Mouse (Mus musculus) right cerebral cortex, postnatal 25 days (tissue): ENCODE results near the gene Tcp11l2.

ENCODE experiments used
- DNase-seq: peaks from one replicate; pipeline ENCODE4 v3.0.0; 2022

Gene Tcp11l2

DNA sequence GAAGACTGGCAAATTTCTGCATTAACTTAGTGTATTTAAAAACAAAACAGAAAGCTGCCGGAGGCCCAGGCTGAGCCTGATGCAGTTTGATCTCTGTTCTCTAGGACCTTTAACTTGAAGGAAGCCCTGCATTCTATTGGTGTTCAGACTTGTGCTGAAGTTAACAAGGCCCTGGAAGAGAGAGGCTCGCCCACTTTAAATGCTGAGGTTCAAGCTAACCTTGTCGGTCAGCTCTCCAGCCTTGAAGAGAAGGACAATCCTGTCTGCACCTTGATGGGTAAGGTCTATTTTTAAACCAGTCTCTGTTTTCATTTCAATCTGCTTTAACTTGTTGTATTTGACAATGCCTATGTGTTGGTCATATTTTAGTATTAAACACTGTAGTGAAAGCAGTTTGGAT is 31.9 kb downstream of the Tcp11l2 start:
- no peak for DNase-seq

DNA sequence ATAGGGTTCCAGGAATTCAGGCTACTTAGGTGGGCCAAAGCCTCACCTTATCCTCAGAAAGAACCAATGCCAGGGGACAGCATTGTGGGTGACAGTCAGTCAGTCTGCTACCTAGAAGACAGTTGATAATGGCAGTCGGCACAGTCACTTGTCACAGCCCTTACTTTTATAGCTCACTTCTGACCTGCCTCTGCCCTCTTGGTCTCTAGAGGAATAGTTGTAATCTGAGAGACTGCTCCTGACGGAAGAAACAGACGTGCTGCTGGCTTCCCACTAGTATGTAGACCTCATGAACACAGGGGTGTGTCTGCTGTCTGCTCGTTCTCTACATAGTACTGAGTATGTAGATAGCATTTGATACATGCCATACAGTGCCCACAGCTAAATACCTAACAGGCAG is 33.9 kb downstream of the Tcp11l2 start:
- DNase-seq = no peak

DNA sequence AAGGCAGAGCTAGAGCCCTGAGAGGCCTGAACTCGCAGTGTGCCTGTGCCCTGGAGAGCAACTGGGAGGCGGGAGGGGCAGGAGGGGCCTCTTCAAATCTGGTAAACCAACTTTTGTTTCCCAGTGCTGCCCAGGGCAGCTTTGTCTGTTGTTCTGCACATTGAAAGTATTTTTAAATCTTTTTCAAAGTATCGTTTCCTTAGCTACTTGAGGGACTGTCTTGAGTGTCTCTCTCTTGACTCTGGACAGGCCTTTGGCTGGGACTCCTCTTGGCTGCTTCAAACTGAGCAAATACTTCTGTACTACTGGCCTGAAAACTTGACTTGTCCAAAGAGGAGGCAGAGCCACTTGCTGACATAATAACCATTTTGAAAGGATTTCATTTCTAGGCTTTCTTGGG is 34.4 kb downstream of the Tcp11l2 start:
- DNase-seq = no peak

DNA sequence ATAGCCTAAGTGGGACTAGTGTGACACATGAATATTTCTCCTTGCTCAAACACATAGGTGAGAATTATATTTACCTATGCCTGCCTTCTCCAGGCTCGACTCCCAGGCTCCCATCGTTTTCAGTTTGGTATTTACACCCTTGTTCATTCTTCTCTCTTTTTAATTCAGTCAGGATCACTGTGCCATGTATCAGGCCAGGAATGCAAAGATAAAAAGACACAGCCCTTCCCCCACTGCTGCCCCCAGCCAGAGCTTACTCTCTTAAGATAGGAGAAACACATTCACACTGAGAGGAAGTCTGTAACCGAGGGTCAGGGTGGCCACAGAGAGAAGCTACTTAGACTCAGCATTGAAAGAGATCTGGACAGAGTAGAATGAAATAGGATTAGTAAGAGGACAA is 35.2 kb downstream of the Tcp11l2 start:
- no peak for DNase-seq

DNA sequence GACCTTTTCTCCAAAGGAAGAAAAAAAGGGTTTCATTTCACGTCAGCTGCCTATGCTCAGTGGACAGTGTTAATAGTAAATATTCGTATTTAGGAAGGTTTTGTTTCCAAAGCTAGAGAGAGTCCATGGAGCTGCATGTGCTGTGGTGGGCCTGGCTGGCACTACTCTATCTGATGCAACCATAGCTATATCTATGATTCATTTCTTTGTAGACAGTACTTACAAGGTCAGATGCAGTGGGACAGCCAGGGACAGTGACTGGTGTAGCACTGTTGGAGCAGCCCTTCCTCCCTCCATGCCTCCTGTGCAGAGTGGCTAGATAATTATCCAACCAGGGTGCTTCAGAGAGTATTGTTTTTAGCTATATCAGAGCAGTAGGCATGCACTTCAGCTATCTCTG is 35.9 kb downstream of the Tcp11l2 start:
- DNase-seq = no peak

DNA sequence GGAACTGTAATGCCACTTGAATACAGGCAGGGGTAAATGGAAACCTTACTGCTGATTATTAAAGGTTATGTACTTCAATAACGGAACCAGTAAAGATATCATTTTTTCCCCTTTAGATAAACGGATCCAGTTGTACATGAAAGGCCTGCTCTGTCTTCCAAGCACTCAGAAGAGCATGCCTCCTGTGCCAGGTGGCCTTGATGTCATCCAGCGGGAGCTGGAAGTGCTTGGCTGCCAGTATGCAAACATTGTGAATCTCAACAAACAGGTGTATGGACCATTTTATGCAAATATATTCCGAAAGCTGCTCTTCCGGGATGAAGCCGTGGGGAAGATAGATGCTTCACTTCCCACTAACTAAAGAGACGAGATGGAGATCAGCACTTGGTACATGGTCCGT is 36.9 kb downstream of the Tcp11l2 start:
- no peak for DNase-seq

DNA sequence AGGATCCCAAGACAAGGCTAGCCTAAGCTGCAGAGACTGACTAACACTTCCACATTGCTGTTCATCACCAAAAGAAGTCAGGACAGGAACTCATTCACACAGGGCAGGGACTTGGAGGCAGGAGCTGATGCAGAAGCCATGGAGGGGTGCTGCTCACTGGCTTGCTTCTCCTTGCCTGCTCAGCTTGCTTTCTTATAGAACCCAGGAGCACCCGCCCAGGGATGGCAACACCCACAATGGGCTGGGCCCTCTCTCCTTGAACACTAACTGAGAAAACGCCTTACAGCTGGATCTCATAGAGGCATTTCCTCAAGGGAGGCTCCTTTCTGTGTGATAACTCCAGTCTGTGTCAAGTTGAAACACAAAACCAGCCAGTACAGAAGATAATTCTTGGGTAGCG is 38.6 kb downstream of the Tcp11l2 start:
- DNase-seq = no peak

DNA sequence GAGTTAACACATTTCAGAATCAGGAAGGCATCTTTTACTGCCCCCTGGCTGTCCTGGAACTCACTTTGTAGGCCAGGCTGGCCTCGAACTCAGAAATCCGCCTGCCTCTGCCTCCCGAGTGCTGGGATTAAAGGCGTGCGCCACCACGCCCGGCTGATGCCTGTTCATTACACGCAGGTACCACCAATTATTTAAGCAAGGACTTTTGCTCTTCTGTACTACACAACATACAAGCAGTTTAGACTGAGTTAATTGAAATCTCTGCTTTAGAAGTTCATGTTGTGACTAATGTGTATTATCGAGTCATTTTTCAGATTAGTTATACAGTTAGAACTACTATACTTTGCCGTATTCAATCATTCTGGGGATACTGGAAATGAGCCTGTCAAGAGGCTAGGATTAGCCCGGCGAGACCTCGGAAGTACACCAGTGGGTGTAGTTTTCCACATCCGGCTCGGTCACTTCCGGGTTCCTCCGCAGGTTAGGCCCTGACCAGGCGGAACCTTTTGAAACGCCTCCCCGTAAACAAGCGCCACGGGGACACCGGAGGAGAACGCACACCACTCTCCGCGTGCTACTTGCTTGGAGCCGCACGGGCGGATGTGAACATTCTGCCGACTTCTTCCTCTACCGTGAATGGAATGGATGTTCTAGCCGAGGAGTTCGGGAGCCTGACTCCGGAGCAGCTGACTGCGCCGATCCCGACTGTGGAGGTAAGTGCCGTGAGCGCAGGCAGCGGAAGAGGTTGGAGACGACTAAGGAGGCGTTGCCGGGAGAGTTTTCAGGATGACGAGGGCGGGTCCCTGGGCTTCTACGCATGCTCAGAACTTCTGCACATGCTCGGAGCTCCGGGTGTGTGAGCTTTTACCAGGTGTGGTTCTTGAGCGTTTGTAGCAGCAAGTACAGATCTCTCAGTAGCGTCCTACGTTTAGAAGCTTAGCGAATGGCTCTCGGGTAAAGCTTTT is 45.7 kb downstream of the Tcp11l2 start, which contains the start of gene Polr3b:
Gene Polr3b (plus strand): TSS at position 467 of the 965 bp plus-strand sequence.
- DNase-seq = peak; percentile 94

DNA sequence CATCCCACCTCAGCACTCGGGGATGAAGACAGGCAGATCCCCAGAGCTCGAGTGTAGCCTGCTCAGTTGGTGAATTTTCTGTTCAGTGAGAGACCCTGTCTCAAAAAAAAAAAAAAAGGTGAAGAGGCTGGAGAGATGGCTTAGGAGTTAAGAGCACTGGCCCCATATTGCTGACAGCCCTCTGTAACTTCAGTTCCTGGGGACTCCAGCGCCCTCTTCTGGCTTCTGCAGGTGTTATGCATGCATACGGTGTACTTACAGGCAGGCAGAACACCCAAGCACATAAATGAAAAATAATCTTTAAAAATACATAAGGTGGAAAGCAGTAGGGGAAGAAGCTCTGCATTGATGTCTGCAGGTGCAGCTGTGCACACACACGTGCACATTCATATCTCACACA is 54.8 kb downstream of the Tcp11l2 start:
- no peak for DNase-seq

DNA sequence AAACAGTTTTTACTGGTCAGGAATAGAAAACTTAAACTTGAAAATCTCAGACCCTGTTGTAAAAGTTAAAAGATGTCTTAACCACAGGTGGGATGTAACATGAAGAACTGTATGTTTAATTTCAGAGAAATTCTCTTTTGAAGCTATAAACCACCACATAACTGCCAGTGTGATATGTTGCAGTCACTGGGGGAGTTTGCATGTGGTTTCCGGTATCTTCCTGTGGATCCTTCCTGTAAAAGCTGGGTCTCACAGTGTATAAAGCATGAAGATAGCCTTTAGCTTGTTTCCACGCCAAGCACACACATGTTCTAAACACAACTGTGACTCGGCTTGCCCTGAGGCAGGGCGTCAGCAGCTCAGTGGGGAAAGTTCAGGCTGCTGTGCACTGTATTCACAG is 55.6 kb downstream of the Tcp11l2 start:
- no peak for DNase-seq

DNA sequence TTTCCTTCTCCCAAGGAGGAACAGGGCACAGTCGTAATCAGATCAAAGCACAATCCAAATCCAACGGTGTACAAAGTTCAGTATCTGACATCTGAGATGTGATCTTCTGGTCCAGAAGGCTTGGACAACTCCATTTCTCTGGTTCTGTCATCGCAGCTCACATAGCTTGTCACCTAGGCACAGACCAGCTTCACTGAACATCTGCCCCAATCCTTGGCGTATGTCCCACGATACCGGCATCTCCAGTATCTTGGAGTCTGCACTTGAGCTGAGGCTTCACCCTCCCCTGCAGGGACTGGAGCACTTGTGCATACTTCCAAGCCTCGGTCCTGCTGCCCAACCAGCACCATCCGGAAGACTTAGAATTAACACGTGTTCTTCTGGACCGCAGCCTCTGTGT is 60.2 kb downstream of the Tcp11l2 start:
- DNase-seq = no peak

DNA sequence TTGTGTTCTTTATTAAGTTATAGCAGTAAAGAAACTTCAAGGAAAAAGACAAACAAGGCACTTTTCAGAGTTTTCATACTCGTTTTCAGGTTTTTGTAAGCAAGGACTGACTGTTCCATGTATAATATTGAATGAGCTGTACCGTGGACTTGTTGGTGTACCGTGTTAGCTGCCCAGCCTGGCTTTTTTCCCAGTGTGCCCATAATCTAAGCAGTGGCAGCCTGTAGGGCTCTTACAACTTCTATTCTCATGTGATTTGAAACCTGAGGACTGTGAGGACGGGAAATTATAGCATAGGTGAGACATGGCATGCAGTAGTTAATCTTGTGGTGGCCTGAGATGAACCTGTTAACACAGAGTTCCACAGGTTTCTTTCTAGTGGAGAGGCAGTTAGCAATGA is 62.0 kb downstream of the Tcp11l2 start:
- DNase-seq = no peak

DNA sequence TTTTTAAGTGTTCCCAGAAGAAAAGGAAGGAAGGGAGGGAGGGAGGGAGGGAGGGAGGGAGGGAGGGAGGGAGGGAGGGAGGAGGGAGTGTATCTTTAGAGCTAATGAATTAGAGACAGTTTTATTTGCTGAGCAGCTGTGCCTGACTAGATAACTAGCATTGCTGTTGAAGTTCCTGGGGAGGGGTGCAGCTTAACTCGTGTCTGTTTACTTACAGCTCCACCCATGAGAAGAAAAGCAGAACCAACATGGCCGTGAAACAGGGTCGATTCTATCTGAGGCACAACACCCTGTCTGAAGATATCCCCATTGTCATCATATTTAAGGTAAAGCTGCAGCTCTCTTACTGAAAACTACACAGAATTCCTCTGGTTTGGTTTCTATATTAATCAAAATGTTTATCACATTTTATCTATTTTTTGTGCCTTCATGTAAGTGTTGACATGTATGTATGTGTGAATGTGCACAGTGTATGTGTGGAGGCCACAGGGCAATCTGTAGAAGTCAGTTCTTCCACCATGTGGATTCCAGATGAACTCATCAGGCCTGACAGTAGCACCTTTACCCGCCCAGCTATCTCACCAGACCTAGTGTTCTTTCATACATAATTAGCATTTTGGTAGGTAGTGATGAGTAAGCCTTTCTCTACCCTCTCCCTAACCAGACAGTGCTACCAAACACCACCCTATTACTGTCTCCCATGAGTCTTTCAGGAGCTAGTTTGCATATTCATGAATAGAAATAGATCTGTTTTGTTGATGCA is 63.3 kb downstream of the Tcp11l2 start:
- no peak for DNase-seq

DNA sequence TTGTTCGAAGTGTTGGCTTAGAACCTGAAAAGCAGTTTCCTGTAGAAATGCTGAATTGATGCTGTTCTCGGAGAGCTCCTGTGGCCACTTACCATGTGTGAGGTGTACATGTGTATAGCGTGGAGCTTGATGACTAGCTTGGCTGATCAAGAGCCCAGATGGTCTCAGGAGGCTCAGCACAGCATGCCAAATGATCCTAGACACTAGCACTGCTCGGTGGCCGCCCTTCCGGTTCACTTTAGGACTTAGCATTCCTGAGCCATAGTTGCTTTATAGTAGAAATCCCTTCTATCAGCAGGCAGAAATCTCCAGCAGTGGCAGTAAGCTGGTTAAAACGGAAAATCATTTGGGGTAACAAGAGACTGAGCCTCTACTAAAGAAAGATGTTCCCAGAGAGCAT is 64.4 kb downstream of the Tcp11l2 start:
- DNase-seq = no peak

DNA sequence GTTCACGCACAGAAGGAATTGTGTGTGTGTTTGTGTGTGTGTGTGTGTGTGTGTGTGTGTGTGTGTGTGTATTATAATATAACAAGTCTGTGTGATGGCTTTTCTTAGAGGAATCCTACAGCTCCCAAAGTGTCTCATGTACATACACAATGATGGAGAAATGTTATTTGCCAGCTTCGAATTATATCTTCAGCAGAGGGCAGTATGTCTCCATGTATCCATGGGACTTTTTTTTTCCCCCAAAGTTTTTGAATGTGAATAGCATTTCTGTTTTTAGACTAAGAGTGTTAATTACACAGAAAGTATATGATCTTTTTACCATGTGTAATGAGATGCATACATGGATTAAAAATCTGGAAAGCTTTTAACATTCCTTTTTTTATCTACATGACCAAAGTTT is 65.2 kb downstream of the Tcp11l2 start:
- DNase-seq = no peak

DNA sequence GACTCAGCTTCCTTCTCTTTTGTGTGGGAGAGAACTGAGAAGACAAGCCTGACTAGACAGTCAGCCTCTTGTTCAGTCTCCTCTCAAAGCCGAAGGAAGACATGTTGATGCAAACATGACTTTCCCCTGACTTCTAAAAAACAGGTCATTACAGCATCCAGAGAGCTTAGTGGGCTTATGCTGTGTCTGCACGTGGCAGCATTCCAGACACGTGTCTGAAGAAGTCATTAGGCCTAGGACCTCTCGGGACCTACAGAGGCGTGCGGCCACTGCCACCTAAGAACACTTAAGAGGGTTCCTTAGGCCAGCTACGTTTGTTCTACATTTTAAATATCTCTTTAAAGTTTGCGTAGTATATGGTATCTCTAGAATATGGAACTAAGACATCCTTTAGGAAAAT is 69.5 kb downstream of the Tcp11l2 start:
- DNase-seq = no peak

DNA sequence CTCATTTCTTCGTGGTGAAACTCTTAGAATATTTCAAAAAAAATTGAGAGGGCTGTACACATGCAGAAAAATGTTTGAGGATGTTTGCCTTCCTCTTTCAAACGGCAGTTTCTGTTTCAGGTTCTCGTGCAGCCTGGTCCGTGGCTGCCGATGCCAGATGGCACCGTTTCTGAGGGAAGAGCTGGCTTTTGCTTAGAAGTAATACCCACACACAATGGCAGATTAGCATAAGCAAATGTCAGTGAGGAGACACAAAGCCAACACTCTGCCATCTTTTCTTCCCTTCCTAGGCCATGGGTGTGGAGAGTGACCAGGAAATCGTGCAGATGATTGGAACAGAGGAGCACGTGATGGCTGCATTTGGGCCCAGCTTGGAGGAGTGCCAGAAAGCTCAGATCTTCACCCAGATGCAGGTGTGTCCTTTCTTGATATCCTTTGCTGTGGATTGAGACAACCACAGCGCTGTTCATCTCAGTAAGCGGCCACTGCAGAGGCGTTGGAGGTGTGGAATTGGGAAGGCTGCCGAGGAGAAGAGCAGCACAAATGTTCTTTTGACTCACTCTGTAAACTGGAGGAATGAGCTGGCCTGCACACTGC is 70.2 kb downstream of the Tcp11l2 start:
- DNase-seq = peak; percentile 82

DNA sequence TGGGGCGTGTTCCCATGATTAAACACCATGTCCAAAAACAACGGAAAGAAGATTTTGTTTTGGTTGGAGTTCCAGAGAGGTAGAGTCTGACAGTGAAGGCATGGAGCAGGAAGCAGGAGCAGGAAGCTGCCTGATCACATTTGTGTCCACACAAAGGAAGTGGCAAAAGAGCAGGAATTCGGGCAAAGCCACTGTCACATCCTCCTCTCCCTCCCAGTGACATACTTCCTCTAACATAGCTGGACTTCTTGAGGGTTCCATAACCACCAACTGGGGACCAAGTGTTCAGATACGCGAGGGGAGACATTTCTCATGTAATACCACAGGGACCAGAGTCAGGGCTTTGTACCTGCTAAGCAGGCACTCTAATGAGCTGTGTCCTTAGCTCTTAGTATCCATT is 70.8 kb downstream of the Tcp11l2 start:
- no peak for DNase-seq

DNA sequence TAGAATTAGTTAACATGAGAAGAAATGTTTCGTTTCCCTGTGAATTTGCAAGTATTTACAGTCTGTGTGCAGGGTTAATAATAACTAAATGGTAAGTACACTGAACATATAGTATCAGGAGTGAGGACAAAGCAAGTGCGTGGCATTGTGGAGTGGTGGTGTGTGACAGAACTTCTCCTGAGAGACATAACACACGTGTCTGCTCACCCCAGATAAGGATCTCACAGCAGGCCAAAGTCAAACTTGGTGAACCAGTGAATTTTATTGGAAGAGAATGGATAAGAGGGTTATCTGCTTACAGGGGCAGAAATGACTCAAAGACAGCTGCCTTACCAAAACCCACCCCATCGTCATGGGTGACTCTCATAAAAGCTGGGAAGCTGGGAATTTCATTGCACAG is 72.5 kb downstream of the Tcp11l2 start:
- no peak for DNase-seq

DNA sequence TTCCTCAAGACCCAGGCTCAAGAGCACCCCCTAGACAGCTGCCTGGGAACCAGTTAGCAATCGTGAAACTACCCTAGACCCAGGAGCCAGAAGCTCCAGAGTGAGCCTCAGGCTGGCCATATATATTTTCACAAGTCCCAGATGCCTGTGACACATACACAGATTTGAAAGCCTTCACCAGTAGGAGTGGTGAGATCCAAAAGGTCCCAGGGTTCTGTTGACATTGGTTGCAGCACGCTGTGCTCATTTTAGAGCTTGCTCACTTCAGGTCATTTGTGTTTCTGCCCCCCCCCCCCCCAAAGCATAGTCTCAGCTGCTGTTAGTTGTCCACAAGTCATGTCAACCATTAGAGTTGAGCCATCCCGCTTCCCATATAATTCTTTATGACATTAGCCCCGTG is 77.6 kb downstream of the Tcp11l2 start:
- no peak for DNase-seq

DNA sequence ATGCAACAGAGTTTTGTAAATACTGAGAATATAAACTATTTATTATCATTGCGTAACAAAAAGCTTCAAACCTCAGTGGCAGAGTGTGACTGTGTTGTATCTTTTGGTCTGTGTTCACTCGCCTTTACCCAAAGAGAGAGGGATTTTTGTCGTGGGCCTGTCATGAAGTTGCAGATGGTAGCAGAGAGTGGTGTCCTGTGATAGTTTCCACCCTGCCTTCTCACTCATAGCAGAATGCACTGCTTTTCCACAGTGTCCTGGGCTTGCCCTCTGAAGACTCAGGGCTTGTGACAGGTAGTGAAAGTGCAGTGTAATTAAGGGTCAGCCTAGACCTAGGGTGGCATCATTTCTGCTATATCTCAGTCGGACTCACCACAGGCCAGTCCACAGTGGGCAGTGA is 78.3 kb downstream of the Tcp11l2 start:
- no peak for DNase-seq

DNA sequence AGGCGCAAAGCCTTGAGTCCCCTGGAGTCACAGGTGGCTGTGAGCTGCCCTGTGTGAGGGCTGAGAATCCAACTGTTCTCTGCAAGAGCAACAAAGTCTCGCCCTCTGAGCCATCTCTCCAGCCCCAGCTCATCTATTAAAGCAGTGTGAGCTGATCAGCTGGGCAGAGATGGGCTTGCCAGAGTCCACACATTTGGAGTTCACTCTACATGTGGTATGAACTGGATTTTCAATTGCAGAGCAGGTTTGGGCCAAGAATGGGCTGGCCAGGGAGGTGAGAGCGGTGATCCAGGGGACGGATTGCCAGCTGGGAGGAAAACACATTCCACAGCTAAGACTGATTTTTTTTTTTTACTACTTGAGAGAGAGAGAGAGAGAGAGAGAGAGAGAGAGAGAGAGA is 80.2 kb downstream of the Tcp11l2 start:
- no peak for DNase-seq

DNA sequence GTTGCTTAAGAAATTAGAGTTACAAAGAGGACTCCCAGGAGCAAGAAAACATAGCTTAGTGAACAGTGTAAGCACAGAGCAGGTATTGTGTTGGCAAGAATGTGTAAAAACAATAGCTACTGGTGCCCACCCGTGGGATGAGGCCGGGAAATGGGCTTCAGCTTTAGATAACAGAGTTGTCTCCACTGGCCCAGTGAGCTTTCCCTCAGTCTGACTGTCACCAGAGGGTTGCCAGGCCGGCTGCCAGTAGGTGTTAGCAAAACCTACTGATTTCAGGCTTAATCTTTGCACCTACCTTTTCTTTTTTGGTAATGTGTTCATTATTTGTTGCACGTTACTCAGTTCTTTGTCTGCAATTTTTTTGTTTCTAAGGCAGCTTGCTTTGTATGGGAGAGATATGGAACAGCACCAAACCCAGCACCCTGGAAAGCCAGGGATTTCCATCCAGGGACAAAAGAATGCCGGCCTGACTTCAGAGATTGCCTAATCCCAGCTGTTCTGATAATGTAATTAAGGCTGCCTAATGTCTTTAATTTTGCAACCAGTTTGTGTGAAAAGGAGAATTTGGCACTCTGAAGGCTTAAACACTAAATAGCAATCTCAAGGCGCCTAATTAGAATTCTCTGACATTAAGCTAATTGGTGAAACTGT is 81.1 kb downstream of the Tcp11l2 start:
- no peak for DNase-seq
